ENCODE assay signal across 12 mouse cellular contexts in genomic region chr7:109868498-109868897, GRCm38 (mm10). TPM values are rescaled to one million over a fixed set of nuclear protein-coding genes. Genes with fewer than 3 reads are reported as not detected.
DNase-seq lines count a peak whose midpoint lies in the region; ATAC-seq lines count a peak whose summit lies in the region.
"Had no signal": no experiment of that assay in that cellular context is flagged by ENCODE, and none has a peak within 500 bp of the region (broad histone marks: within the 10 kb centered on the region; RNA-seq: fewer than 3 reads in every experiment).

No protein-coding gene starts in this region.

- H3K4me3 ChIP-seq in neural tube, embryonic 11.5 days (ENCODE audit: low read depth, low read length) = no peak overlapping the region
- H3K4me3 ChIP-seq in lung, embryonic 16.5 days (ENCODE audit: low read length) = no peak overlapping the region
- H3K4me3 ChIP-seq: forebrain, embryonic 13.5 days; heart, embryonic 15.5 days; limb, embryonic 12.5 days had no signal

- no peak for DNase-seq in frontal cortex, postnatal 25 days (ENCODE audit: low spot score in 2 of 2)
- DNase-seq in neural tube, embryonic 11.5 days (ENCODE audit: low spot score) = peak; percentile 28
- no peak for DNase-seq in neural tube, embryonic 10.5 days (ENCODE audit: extremely low spot score, low spot score)
- DNase-seq in cerebellum, adult 18-20 months = no peak
- DNase-seq in kidney, postnatal 10 days = no peak
- no peak for DNase-seq in yolk sac, embryonic 10.5 days (ENCODE audit: low spot score)

- H3K36me3 ChIP-seq in neural tube, embryonic 11.5 days (ENCODE audit: control insufficient read depth, insufficient read depth, low read length) = no peaks in the 10 kb centered on the region
- no peaks in the 10 kb centered on the region for H3K36me3 ChIP-seq in lung, embryonic 16.5 days (ENCODE audit: control insufficient read depth, insufficient read depth, low read length)
- H3K36me3 ChIP-seq: heart, embryonic 15.5 days; limb, embryonic 12.5 days had no signal

- peaks cover 3% of the 10 kb centered on the region; the same call in 1 of the 2 replicates for H3K27me3 ChIP-seq in neural tube, embryonic 11.5 days (ENCODE audit: control insufficient read depth, insufficient read depth, low read length)
- peaks cover 17% of the 10 kb centered on the region; the same call in 1 of the 2 replicates for H3K27me3 ChIP-seq in lung, embryonic 16.5 days (ENCODE audit: control insufficient read depth, insufficient read depth, low read depth, low read length)

- 0 out of 2 replicates have a peak overlapping the region, but pooled peaks have one; percentile 27 for H3K27ac ChIP-seq in neural tube, embryonic 11.5 days (ENCODE audit: low read depth, low read length)
- H3K27ac ChIP-seq in lung, embryonic 16.5 days (ENCODE audit: low read length) = peak overlapping the region; percentile 53; the same call in 1 of the 2 replicates
- H3K27ac ChIP-seq: forebrain, embryonic 13.5 days; heart, embryonic 15.5 days; limb, embryonic 12.5 days had no signal

- no peak overlapping the region for H3K9ac ChIP-seq in neural tube, embryonic 11.5 days (ENCODE audit: low read length)
- no peak overlapping the region for H3K9ac ChIP-seq in lung, embryonic 16.5 days (ENCODE audit: low read length)
- H3K9ac ChIP-seq: forebrain, embryonic 13.5 days; heart, embryonic 15.5 days; limb, embryonic 12.5 days had no signal

- ATAC-seq in frontal cortex, adult (ENCODE audit: low TSS enrichment) = peak; percentile 55; the same call in 1 of the 2 replicates
- no peak for ATAC-seq in neural tube, embryonic 11.5 days (ENCODE audit: insufficient read depth, low FRiP score, low TSS enrichment)
- peak; percentile 74 for ATAC-seq in lung, embryonic 16.5 days (ENCODE audit: low read depth)
- ATAC-seq: activated CD4-positive, CD25-positive, alpha-beta regulatory T cell, adult 4 months; forebrain, embryonic 13.5 days had no signal

- H3K9me3 ChIP-seq in neural tube, embryonic 11.5 days (ENCODE audit: control insufficient read depth, low read length) = no peaks in the 10 kb centered on the region
- H3K9me3 ChIP-seq in lung, embryonic 16.5 days (ENCODE audit: control insufficient read depth, low read length) = no peaks in the 10 kb centered on the region
- H3K9me3 ChIP-seq: forebrain, embryonic 13.5 days; heart, embryonic 15.5 days; limb, embryonic 12.5 days had no signal

- H3K4me1 ChIP-seq in neural tube, embryonic 11.5 days (ENCODE audit: control insufficient read depth, insufficient read depth, low read length) = peaks cover 26% of the 10 kb centered on the region
- H3K4me1 ChIP-seq in lung, embryonic 16.5 days (replicated peaks; ENCODE audit: control insufficient read depth, insufficient read depth, low read length) = peaks cover 17% of the 10 kb centered on the region

- no peak overlapping the region for H3K4me2 ChIP-seq in neural tube, embryonic 11.5 days (ENCODE audit: low read depth)
- H3K4me2 ChIP-seq in lung, embryonic 16.5 days (ENCODE audit: low read depth, low read length) = no peak overlapping the region
- H3K4me2 ChIP-seq: forebrain, embryonic 13.5 days; heart, embryonic 15.5 days; limb, embryonic 12.5 days had no signal

- 19% methylated on average over 3 of the region's 3 CpGs for WGBS in neural tube, embryonic 11.5 days
- 30% methylated on average over 3 of the region's 3 CpGs for WGBS in lung, embryonic 16.5 days

RNA-seq across cellular contexts. Expression of gene Scube2, which starts 3.0 kb away (rescaled TPM):
- 19.4 and 22.1 TPM in 2 replicates for polyA plus RNA-seq in neural tube, embryonic 11.5 days (2014; fragmentation: Nextera tagmentation; extraction: Ambion mirVana)
- polyA plus RNA-seq in lung, embryonic 16.5 days (2015; fragmentation: Nextera tagmentation; extraction: Ambion mirVana) = 4.1 and 4.6 TPM in 2 replicates
